Mouse (Mus musculus): ENCODE data around the gene Pxk.

DNA sequence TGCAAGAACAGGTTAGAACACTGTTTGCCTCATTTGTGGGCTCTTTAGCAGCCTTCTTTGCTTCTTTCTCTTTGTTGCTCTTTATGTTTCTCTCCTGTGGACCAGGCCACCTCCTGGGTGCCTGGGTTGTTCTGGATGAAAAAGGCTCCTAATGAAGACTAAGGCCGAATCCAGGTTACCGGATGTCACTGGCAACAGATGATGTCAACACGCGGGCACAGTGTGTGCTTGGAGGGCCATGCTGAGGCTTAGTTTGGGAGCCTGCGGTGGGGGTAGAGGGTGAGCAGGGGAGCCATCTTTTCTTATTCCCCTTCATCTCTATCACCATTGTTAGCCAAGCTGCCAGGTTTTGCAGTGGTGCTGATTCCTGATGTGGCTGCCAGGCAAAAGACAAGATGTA lies 109.5 kb downstream of the Pxk start:
- TF ChIP-seq CTCF (IDR thresholded peaks at IDR 0.05; ENCODE audit: low read depth): no peak
- no peak for TF ChIP-seq EP300 (optimal IDR thresholded peaks at IDR 0.05)

Measured in stomach, postnatal 0 days (tissue).